Mouse (Mus musculus): ENCODE measurements around the gene Rad21l. TPM values are rescaled to one million over a fixed set of nuclear protein-coding genes. Genes with fewer than 3 reads are reported as not detected.

Gene Rad21l
- polyA plus RNA-seq, 1 experiment from 2014 or later = 0.33 TPM

Other genes with a start within 250 kb of the Rad21l start
- gene 4921509C19Rik, start 192.4 kb downstream of the Rad21l start, polyA plus RNA-seq (2015; fragmentation: Nextera tagmentation; extraction: Ambion mirVana) = not detected in 2 replicates
- 254 and 270 TPM in 2 replicates for gene Nsfl1c, start 174.4 kb downstream of the Rad21l start, polyA plus RNA-seq (2015; fragmentation: Nextera tagmentation; extraction: Ambion mirVana)
- 644 and 655 TPM in 2 replicates for gene Fkbp1a, start 126.0 kb downstream of the Rad21l start, polyA plus RNA-seq (2015; fragmentation: Nextera tagmentation; extraction: Ambion mirVana)
- gene Sdcbp2, start 95.9 kb downstream of the Rad21l start, polyA plus RNA-seq (2015; fragmentation: Nextera tagmentation; extraction: Ambion mirVana) = 1.2 and 2.8 TPM in 2 replicates
- gene Snph, start 35.9 kb downstream of the Rad21l start, polyA plus RNA-seq (2015; fragmentation: Nextera tagmentation; extraction: Ambion mirVana) = 28.6 and 33.0 TPM in 2 replicates
- gene Tmem74b, start 33.5 kb upstream of the Rad21l start, polyA plus RNA-seq (2015; fragmentation: Nextera tagmentation; extraction: Ambion mirVana) = 24.5 and 30.5 TPM in 2 replicates
- 58.3 and 60.5 TPM in 2 replicates for gene Psmf1, start 75.7 kb upstream of the Rad21l start, polyA plus RNA-seq (2015; fragmentation: Nextera tagmentation; extraction: Ambion mirVana)
- gene Rspo4, start 174.4 kb upstream of the Rad21l start, polyA plus RNA-seq (2015; fragmentation: Nextera tagmentation; extraction: Ambion mirVana) = 0.42 and 0.43 TPM in 2 replicates
- 0.50 and 2.1 TPM in 2 replicates for gene Angpt4, start 242.7 kb upstream of the Rad21l start, polyA plus RNA-seq (2015; fragmentation: Nextera tagmentation; extraction: Ambion mirVana)

All from neural tube, embryonic 15.5 days (tissue).